Mouse (Mus musculus) embryonic fibroblast, embryonic 13.5 days (primary cell): ENCODE data around the gene Trib2.

Experiments used
- CTCF ChIP-seq: IDR thresholded peaks from 2 replicates; pipeline ENCODE4 v1.5.1; 2011; ENCODE audit warnings: mild to moderate bottlenecking, control low read depth, low read length, moderate library complexity, borderline replicate concordance; ENCODE audit not compliant: insufficient read depth
- POLR2A ChIP-seq: IDR thresholded peaks from 2 replicates; pipeline ENCODE4 v1.6.1; 2011; ENCODE audit warnings: low read depth, mild to moderate bottlenecking, control low read depth, low read length, moderate library complexity

- no peak for TF ChIP-seq POLR2A
- TF ChIP-seq CTCF: no peak
Measured at GRCm38 (mm10) chr12:15838201-15838600, 21.5 kb upstream of the Trib2 start.
